Mouse (Mus musculus): Measurements from ENCODE around the gene Golph3. TPM values are rescaled to one million over a fixed set of nuclear protein-coding genes. Genes with fewer than 3 reads are reported as not detected.

Golph3 gene
- polyA plus RNA-seq, 1 experiment from 2014 or later: 108 TPM

GRCm38 (mm10) chr15:12313255-12313654, 8.0 kb upstream of the Golph3 start:
- Histone ChIP-seq H3K9me3 (ENCODE audit: control insufficient read depth, low read length) (no peaks in the 10 kb centered on the region), H3K27me3 (ENCODE audit: control insufficient read depth, insufficient read depth, low read length) (no peaks in the 10 kb centered on the region), H3K27ac (ENCODE audit: low read depth, low read length) (no peak overlapping the region), H3K4me2 (ENCODE audit: low read depth) (no peak overlapping the region), H3K4me3 (ENCODE audit: low read depth, low read length) (no peak overlapping the region), H3K36me3 (ENCODE audit: control insufficient read depth, insufficient read depth, low read length) (no peaks in the 10 kb centered on the region), H3K4me1 (ENCODE audit: control insufficient read depth, insufficient read depth, low read length) (no peaks in the 10 kb centered on the region), H3K9ac (ENCODE audit: low read length) (no peak overlapping the region)
- DNase-seq (ENCODE audit: low spot score): no peak
- ATAC-seq (ENCODE audit: insufficient read depth, low FRiP score, low TSS enrichment): no peak
- 33% methylated on average over 1 of the region's 1 CpGs for WGBS

GRCm38 (mm10) chr15:12314584-12314983, 6.7 kb upstream of the Golph3 start:
- WGBS: 85% methylated on average over 5 of the region's 5 CpGs
- Histone ChIP-seq H3K4me2 (ENCODE audit: low read depth) (no peak overlapping the region), H3K36me3 (ENCODE audit: control insufficient read depth, insufficient read depth, low read length) (no peaks in the 10 kb centered on the region), H3K4me1 (ENCODE audit: control insufficient read depth, insufficient read depth, low read length) (no peaks in the 10 kb centered on the region), H3K27me3 (ENCODE audit: control insufficient read depth, insufficient read depth, low read length) (no peaks in the 10 kb centered on the region), H3K9ac (ENCODE audit: low read length) (no peak overlapping the region), H3K4me3 (ENCODE audit: low read depth, low read length) (no peak overlapping the region), H3K9me3 (ENCODE audit: control insufficient read depth, low read length) (no peaks in the 10 kb centered on the region), H3K27ac (ENCODE audit: low read depth, low read length) (no peak overlapping the region)
- no peak for ATAC-seq (ENCODE audit: insufficient read depth, low FRiP score, low TSS enrichment)
- DNase-seq (ENCODE audit: low spot score): no peak

- H3K4me3 ChIP-seq (ENCODE audit: low read depth, low read length): no peak overlapping the region
- DNase-seq (ENCODE audit: low spot score) (no peak), ATAC-seq (ENCODE audit: insufficient read depth, low FRiP score, low TSS enrichment) (no peak)
- H3K27me3 ChIP-seq (ENCODE audit: control insufficient read depth, insufficient read depth, low read length): no peaks in the 10 kb centered on the region; the same call in 1 of the 2 replicates
- no peaks in the 10 kb centered on the region for H3K36me3 ChIP-seq (ENCODE audit: control insufficient read depth, insufficient read depth, low read length)
- H3K4me2 ChIP-seq (ENCODE audit: low read depth): no peak overlapping the region
- H3K9ac ChIP-seq (ENCODE audit: low read length): no peak overlapping the region
- H3K9me3 ChIP-seq (ENCODE audit: control insufficient read depth, low read length): no peaks in the 10 kb centered on the region
- no peak overlapping the region for H3K27ac ChIP-seq (ENCODE audit: low read depth, low read length)
- H3K4me1 ChIP-seq (ENCODE audit: control insufficient read depth, insufficient read depth, low read length): no peaks in the 10 kb centered on the region
- 64% methylated on average over 2 of the region's 2 CpGs for WGBS
Measured at GRCm38 (mm10) chr15:12315996-12316395, 5.3 kb upstream of the Golph3 start.

GRCm38 (mm10) chr15:12317290-12317689, 4.0 kb upstream of the Golph3 start:
- H3K4me3 ChIP-seq (ENCODE audit: low read depth, low read length): no peak overlapping the region
- no peaks in the 10 kb centered on the region for H3K36me3 ChIP-seq (ENCODE audit: control insufficient read depth, insufficient read depth, low read length)
- no peak overlapping the region for H3K4me2 ChIP-seq (ENCODE audit: low read depth)
- 89% methylated on average over 5 of the region's 5 CpGs for WGBS
- no peaks in the 10 kb centered on the region for H3K4me1 ChIP-seq (ENCODE audit: control insufficient read depth, insufficient read depth, low read length)
- H3K27me3 ChIP-seq (ENCODE audit: control insufficient read depth, insufficient read depth, low read length): no peaks in the 10 kb centered on the region; the same call in 1 of the 2 replicates
- DNase-seq (ENCODE audit: low spot score): no peak
- no peaks in the 10 kb centered on the region for H3K9me3 ChIP-seq (ENCODE audit: control insufficient read depth, low read length)
- no peak overlapping the region for H3K27ac ChIP-seq (ENCODE audit: low read depth, low read length)
- no peak for ATAC-seq (ENCODE audit: insufficient read depth, low FRiP score, low TSS enrichment)
- H3K9ac ChIP-seq (ENCODE audit: low read length): no peak overlapping the region

- WGBS: 82% methylated on average over 8 of the region's 8 CpGs
- ATAC-seq (ENCODE audit: insufficient read depth, low FRiP score, low TSS enrichment): no peak
- no peak overlapping the region for H3K4me3 ChIP-seq (ENCODE audit: low read depth, low read length)
- H3K36me3 ChIP-seq (ENCODE audit: control insufficient read depth, insufficient read depth, low read length): no peaks in the 10 kb centered on the region
- no peak overlapping the region for H3K27ac ChIP-seq (ENCODE audit: low read depth, low read length)
- no peak overlapping the region for H3K9ac ChIP-seq (ENCODE audit: low read length)
- DNase-seq (ENCODE audit: low spot score): no peak
- H3K9me3 ChIP-seq (ENCODE audit: control insufficient read depth, low read length): no peaks in the 10 kb centered on the region
- no peak overlapping the region for H3K4me2 ChIP-seq (ENCODE audit: low read depth)
- H3K27me3 ChIP-seq (ENCODE audit: control insufficient read depth, insufficient read depth, low read length): no peaks in the 10 kb centered on the region; the same call in 1 of the 2 replicates
- peaks cover 7% of the 10 kb centered on the region for H3K4me1 ChIP-seq (ENCODE audit: control insufficient read depth, insufficient read depth, low read length)
Measured at GRCm38 (mm10) chr15:12318451-12318850, 2.8 kb upstream of the Golph3 start.

GRCm38 (mm10) chr15:12319889-12320288, 1.4 kb upstream of the Golph3 start:
- peaks cover 12% of the 10 kb centered on the region for H3K4me1 ChIP-seq (ENCODE audit: control insufficient read depth, insufficient read depth, low read length)
- no peaks in the 10 kb centered on the region; the same call in 1 of the 2 replicates for H3K27me3 ChIP-seq (ENCODE audit: control insufficient read depth, insufficient read depth, low read length)
- DNase-seq (ENCODE audit: low spot score) (no peak), ATAC-seq (ENCODE audit: insufficient read depth, low FRiP score, low TSS enrichment) (no peak)
- no peak overlapping the region for H3K4me2 ChIP-seq (ENCODE audit: low read depth)
- no peaks in the 10 kb centered on the region for H3K9me3 ChIP-seq (ENCODE audit: control insufficient read depth, low read length)
- no peak overlapping the region for H3K27ac ChIP-seq (ENCODE audit: low read depth, low read length)
- H3K36me3 ChIP-seq (ENCODE audit: control insufficient read depth, insufficient read depth, low read length): no peaks in the 10 kb centered on the region
- H3K9ac ChIP-seq (ENCODE audit: low read length): no peak overlapping the region
- no peak overlapping the region for H3K4me3 ChIP-seq (ENCODE audit: low read depth, low read length)
- WGBS: 53% methylated on average over 5 of the region's 5 CpGs

- Histone ChIP-seq H3K27me3 (ENCODE audit: control insufficient read depth, insufficient read depth, low read length) (no peaks in the 10 kb centered on the region; the same call in 1 of the 2 replicates), H3K4me3 (ENCODE audit: low read depth, low read length) (peak overlapping the region; percentile 93), H3K27ac (ENCODE audit: low read depth, low read length) (peak overlapping the region; percentile 91), H3K9ac (ENCODE audit: low read length) (peak overlapping the region; percentile 96), H3K4me1 (ENCODE audit: control insufficient read depth, insufficient read depth, low read length) (peaks cover 12% of the 10 kb centered on the region), H3K36me3 (ENCODE audit: control insufficient read depth, insufficient read depth, low read length) (no peaks in the 10 kb centered on the region), H3K4me2 (ENCODE audit: low read depth) (peak overlapping the region; percentile 75), H3K9me3 (ENCODE audit: control insufficient read depth, low read length) (no peaks in the 10 kb centered on the region)
- WGBS: 6% methylated on average over 22 of the region's 22 CpGs
- no peak for DNase-seq (ENCODE audit: low spot score)
- peak; percentile 45 for ATAC-seq (ENCODE audit: insufficient read depth, low FRiP score, low TSS enrichment)
Measured at GRCm38 (mm10) chr15:12320441-12321090, 684 bp upstream of the Golph3 start.

- H3K4me3 ChIP-seq (ENCODE audit: low read depth, low read length): peak within 1 kb of the TSS; percentile 93
- peak within 1 kb of the TSS; percentile 96 for H3K9ac ChIP-seq (ENCODE audit: low read length)
- DNase-seq (ENCODE audit: low spot score): peak; percentile 44
- WGBS: 0% methylated on average over 52 of the region's 70 CpGs
- no peaks in the 10 kb centered on the region; the same call in 1 of the 2 replicates for H3K27me3 ChIP-seq (ENCODE audit: control insufficient read depth, insufficient read depth, low read length)
- peaks cover 12% of the 10 kb centered on the region for H3K4me1 ChIP-seq (ENCODE audit: control insufficient read depth, insufficient read depth, low read length)
- ATAC-seq (ENCODE audit: insufficient read depth, low FRiP score, low TSS enrichment): peak; percentile 35
- H3K27ac ChIP-seq (ENCODE audit: low read depth, low read length): peak within 1 kb of the TSS; percentile 91
- H3K36me3 ChIP-seq (ENCODE audit: control insufficient read depth, insufficient read depth, low read length): no peaks in the 10 kb centered on the region
- no peaks in the 10 kb centered on the region for H3K9me3 ChIP-seq (ENCODE audit: control insufficient read depth, low read length)
- H3K4me2 ChIP-seq (ENCODE audit: low read depth): peak within 1 kb of the TSS; percentile 75
Measured at GRCm38 (mm10) chr15:12321788-12322621, 755 bp downstream of the Golph3 start, which contains the start of gene 1810049J17Rik. Gene 1810049J17Rik (minus strand): TSS chr15:12321899.
